Mouse (Mus musculus) G1E (cell line): ENCODE results near the gene Katnal1. TPM values are rescaled to one million over a fixed set of nuclear protein-coding genes. Genes with fewer than 3 reads are reported as not detected.

Experiments used
- ATAC-seq: 2 replicates; pipeline ENCODE4 v1.8.0; 2016; ENCODE audit warnings: mild to moderate bottlenecking; ENCODE audit not compliant: insufficient number of reproducible peaks, poor library complexity, low FRiP score, severe bottlenecking; ENCODE audit errors: extremely low read depth
- DNase-seq: peaks from one replicate; pipeline ENCODE4 v3.0.0; 2012; ENCODE audit warnings: low spot score
- H3K27me3 ChIP-seq: 2 replicates; pipeline ENCODE4 v1.6.1; 2012; ENCODE audit warnings: mild to moderate bottlenecking, low read length, inconsistent platforms; ENCODE audit not compliant: insufficient read depth
- H3K36me3 ChIP-seq: replicated peaks from 2 replicates; pipeline ENCODE3; 2012; ENCODE audit warnings: mild to moderate bottlenecking, inconsistent platforms
- H3K4me1 ChIP-seq: 2 replicates; pipeline ENCODE4 v1.6.1; 2012; ENCODE audit warnings: low read depth, low read length, inconsistent platforms, mixed read lengths; ENCODE audit not compliant: insufficient read depth
- H3K4me3 ChIP-seq: 2 replicates; pipeline ENCODE4 v1.5.1; 2012; ENCODE audit warnings: low read depth, mild to moderate bottlenecking, inconsistent platforms, low read length, moderate library complexity, mixed read lengths
- H3K9me3 ChIP-seq: replicated peaks from 2 replicates; pipeline ENCODE4 v1.6.1; 2012; ENCODE audit warnings: inconsistent platforms
- CTCF ChIP-seq: IDR thresholded peaks from 2 replicates; pipeline ENCODE4 v1.5.1; 2012; ENCODE audit warnings: low read depth, low read length, inconsistent platforms, mixed read lengths
- GATA1 ChIP-seq: IDR thresholded peaks from 2 replicates; pipeline ENCODE4 v1.6.1; 2012; ENCODE audit warnings: borderline replicate concordance, low read length, inconsistent platforms, mixed read lengths
- GATA2 ChIP-seq: IDR thresholded peaks from 2 replicates; pipeline ENCODE4 v1.6.1; 2012; ENCODE audit warnings: low read depth, low read length, inconsistent platforms, borderline replicate concordance
- POLR2AphosphoS5 ChIP-seq: IDR thresholded peaks from 2 replicates; pipeline ENCODE4 v1.6.1; 2012; ENCODE audit warnings: low read depth, low read length, inconsistent platforms; ENCODE audit not compliant: insufficient replicate concordance
- TAL1 ChIP-seq: conservative IDR thresholded peaks from 2 replicates; pipeline ENCODE4 v1.6.1; 2012; ENCODE audit warnings: low read depth, low read length, inconsistent platforms, mixed read lengths
- polyA plus RNA-seq: library from polyadenylated mRNA; stranded (reverse); fragments of >175 nt; gene quantifications from 2 replicates; pipeline ENCODE4 v1.2.3, GENCODE M21; 2012
- total RNA-seq, 2 experiments: library from RNA; stranded (forward) in 1 of 2; stranded (reverse) in 1 of 2; fragments of 200-1000 nt in 1 of 2; fragments of >200 nt in 1 of 2; fragmentation: Nextera tagmentation in 1 of 2; gene quantifications; 2 replicates each; pipeline ENCODE4 v1.2.3; 2014 to 2017

Gene Katnal1
- total and polyA plus RNA-seq, 3 experiments, result 0.71 TPM; not detected in 2

DNA sequence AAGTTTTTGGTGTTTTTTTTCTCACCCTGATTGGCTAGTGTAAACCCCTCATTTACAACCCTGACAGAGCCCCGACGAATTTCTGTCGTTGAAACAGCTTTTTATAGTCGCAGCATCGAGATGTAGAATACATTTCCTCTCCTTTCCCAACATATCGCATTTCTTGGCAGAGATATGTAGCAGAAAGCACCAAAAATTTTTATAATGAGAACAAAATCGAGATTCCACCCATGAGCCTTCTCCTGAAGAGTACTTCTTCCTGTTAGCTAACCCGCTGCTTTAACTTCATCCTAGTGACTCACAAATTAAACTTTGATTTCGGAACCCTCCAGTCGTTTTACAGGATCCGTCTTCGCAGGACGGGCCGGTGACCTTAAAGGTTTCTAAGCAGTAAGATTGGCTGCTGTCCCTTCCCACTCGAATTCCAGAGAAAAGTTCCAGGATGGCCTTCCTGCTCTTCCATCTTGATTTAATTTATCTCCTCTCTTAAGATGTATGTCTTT, 36.0 kb upstream of the Katnal1 start:
- ATAC-seq (no peak), DNase-seq (no peak)
- Histone ChIP-seq H3K36me3 (no peaks in the 10 kb centered on the region), H3K9me3 (peaks cover 39% of the 10 kb centered on the region), H3K4me1 (no peaks in the 10 kb centered on the region), H3K27me3 (no peaks in the 10 kb centered on the region), H3K4me3 (no peak overlapping the region)
- TF ChIP-seq GATA2 (no peak), TAL1 (no peak), GATA1 (no peak), CTCF (no peak), POLR2AphosphoS5 (no peak)

DNA sequence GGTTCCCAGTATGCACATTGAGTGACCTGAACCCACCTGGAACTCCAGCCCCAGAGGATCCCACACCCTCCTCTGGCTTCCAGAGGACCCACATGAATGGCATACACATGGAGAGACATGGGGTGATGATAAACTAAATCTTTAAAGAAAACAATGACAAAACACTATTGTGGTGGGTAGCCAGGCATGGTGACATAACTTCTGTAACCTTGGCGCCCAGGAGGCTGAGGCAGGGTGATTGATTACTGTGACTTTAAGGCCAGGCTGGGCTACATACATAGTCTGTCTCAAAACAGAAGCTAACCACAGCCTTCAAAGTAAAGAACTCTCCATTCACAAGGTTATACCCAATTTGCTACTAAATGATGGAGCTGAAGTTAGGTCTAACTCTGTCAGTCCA, 35.1 kb upstream of the Katnal1 start:
- H3K36me3 ChIP-seq, result no peaks in the 10 kb centered on the region
- no peaks in the 10 kb centered on the region for H3K27me3 ChIP-seq
- no peak for DNase-seq
- no peaks in the 10 kb centered on the region for H3K4me1 ChIP-seq
- TF ChIP-seq POLR2AphosphoS5, result no peak
- TF ChIP-seq GATA1, result no peak
- no peak for TF ChIP-seq TAL1
- TF ChIP-seq CTCF, result no peak
- no peak for TF ChIP-seq GATA2
- peaks cover 37% of the 10 kb centered on the region for H3K9me3 ChIP-seq
- no peak for ATAC-seq
- no peak overlapping the region for H3K4me3 ChIP-seq

DNA sequence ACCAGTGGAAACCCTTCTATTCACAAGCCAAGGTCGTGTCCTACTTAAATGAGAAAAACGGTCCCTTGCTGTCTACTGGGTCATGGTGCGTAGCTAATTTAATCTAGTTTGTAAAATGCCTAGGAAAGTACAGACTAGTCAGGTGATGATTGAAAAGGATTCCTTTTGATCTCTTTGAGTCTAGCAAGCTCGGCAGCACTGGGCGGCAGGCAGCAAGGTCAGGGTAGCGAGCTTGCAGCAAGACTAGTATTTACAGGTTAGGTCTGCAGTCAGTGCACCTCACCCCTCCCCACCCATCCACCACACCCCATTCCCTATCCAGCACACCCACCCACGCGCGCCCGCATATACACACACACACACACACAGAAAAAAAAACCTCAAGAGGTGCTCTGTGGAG, 31.1 kb upstream of the Katnal1 start:
- Histone ChIP-seq H3K4me1 (no peaks in the 10 kb centered on the region), H3K4me3 (no peak overlapping the region), H3K9me3 (peaks cover 44% of the 10 kb centered on the region), H3K27me3 (no peaks in the 10 kb centered on the region), H3K36me3 (no peaks in the 10 kb centered on the region)
- no peak for ATAC-seq
- no peak for TF ChIP-seq POLR2AphosphoS5
- no peak for TF ChIP-seq GATA1
- no peak for TF ChIP-seq GATA2
- no peak for TF ChIP-seq TAL1
- no peak for TF ChIP-seq CTCF
- DNase-seq, result no peak

DNA sequence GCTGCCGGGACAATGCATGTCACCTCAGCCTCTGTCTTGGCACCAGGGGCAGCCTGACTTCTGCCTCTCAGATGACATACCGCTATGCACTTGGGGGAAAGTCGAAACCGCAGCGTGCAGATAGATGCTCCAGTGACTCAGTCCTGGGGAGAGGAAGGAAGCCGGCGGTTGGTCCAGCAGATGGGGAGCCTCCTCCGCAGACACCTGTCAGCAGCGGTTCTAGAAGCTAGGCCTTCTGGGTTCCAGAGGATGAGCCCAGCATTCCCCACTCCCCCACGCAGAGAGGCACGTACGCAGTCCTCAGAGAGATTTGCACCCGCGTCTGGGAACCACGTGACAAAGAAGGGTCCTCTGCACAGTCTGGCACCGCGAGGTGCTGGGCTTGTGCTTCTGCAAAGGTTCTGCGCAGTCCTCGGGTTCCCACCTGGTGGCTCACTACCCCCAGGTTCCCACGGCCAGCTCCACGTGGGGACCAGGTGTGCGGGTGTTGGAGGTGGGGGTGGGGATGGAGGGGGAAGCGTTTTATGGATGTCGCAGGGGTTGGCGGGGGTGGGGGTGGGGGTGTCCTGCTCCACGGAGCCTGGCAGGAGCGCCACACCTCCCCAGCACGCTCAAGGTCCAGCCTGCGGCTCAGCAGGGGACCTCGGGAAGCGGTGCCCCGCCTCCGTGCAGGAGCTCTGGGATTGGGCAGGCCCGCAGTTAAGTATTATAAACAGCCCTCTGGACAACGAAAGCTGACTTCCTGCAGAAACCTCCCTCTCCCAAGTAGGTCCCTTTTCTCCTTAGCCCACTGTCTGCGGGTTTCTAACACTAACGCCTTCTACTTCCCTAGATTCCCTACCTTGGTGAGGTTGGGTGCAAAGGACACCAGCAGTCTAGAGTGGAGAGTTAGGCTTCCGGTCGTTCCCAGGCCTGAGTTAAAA, 30.2 kb upstream of the Katnal1 start:
- no peak for DNase-seq
- Histone ChIP-seq H3K4me1 (no peaks in the 10 kb centered on the region), H3K4me3 (no peak overlapping the region)

DNA sequence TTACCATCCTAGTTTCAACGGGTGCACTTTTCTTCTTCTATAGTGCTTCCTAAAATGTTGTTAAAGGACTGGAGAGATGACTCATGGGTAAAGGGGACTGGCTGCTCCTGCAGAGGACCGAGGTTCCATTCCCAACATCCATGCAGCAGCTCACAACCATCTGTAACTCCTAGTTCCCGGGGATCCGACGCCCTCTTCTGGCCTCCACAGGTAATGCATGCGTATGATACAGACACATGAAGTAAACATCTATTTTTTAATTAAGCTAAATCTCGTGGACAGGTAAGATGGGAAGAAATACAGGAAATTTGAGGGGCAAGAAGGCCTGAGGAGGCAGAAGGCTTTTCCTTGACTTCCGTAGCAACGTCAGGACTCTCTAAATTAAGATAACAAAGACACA, 29.2 kb upstream of the Katnal1 start:
- DNase-seq (no peak), ATAC-seq (no peak)
- TF ChIP-seq GATA2 (no peak), GATA1 (no peak), CTCF (no peak), TAL1 (no peak), POLR2AphosphoS5 (no peak)
- Histone ChIP-seq H3K36me3 (no peaks in the 10 kb centered on the region), H3K4me1 (no peaks in the 10 kb centered on the region), H3K27me3 (no peaks in the 10 kb centered on the region), H3K9me3 (peaks cover 48% of the 10 kb centered on the region), H3K4me3 (no peak overlapping the region)

More for the DNA sequence above, 30.2 kb upstream of the Katnal1 start:
- Histone ChIP-seq H3K9me3 (peaks cover 49% of the 10 kb centered on the region), H3K36me3 (no peaks in the 10 kb centered on the region), H3K27me3 (no peaks in the 10 kb centered on the region)
- TF ChIP-seq POLR2AphosphoS5 (no peak), TAL1 (no peak), CTCF (no peak), GATA1 (no peak), GATA2 (no peak)
- ATAC-seq, result no peak

DNA sequence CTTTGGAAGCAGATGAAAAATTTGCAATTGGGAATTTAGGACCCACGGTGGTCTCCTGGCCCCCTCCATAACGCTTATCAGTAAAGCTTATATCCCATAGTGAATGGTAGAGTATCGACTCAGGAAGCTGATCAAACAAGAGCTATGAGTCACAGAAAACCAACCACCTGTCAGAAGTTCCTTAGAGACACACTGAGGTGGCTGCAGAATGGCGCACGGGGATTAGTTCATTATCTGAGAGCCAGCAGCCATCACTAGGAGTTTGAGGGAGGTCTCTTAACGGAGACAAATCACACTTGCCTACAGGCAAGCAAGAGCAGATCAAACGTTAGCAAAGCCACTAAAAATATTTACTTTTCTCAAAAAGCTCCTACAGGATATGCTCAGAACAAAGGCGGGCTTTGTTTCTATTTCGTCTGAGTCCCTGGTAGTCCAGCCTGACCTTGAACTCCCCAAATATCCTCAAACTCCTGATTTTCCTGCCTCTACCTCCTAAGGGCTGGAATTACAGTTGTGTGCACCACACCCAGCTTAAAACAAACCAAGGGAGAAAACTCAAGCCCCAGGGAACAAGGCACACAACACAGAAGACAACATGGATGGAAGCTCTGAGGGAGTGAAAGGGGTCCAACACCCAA, 27.9 kb upstream of the Katnal1 start:
- H3K36me3 ChIP-seq, result no peaks in the 10 kb centered on the region
- no peak overlapping the region for H3K4me3 ChIP-seq
- no peaks in the 10 kb centered on the region for H3K4me1 ChIP-seq
- peaks cover 50% of the 10 kb centered on the region for H3K9me3 ChIP-seq
- H3K27me3 ChIP-seq, result no peaks in the 10 kb centered on the region
- ATAC-seq (no peak), DNase-seq (no peak)
- TF ChIP-seq GATA1, result no peak
- no peak for TF ChIP-seq GATA2
- TF ChIP-seq CTCF, result no peak
- TF ChIP-seq TAL1, result no peak
- TF ChIP-seq POLR2AphosphoS5, result no peak
